Mouse (Mus musculus): Measurements from ENCODE around the gene Ssrp1. TPM values are rescaled to one million over a fixed set of nuclear protein-coding genes. Genes with fewer than 3 reads are reported as not detected.

Ssrp1 gene
- polyA plus RNA-seq, 3 experiments from 2014 or later, result 151 to 189 (median 155) TPM

GRCm38 (mm10) chr2:85088716-85089646, 51.9 kb downstream of the Ssrp1 start:
- ATAC-seq, result no peak

- ATAC-seq, result no peak
These were observed 54.3 kb downstream of the Ssrp1 start for GRCm38 (mm10) chr2:85091325-85091724.

GRCm38 (mm10) chr2:85093376-85093775, 56.3 kb downstream of the Ssrp1 start:
- ATAC-seq, result no peak

GRCm38 (mm10) chr2:85095906-85096305, 58.9 kb downstream of the Ssrp1 start:
- ATAC-seq, result no peak

Other genes with a start within 250 kb of the Ssrp1 start
- gene Ube2l6, start 238.4 kb upstream of the Ssrp1 start, polyA plus RNA-seq (2017; shearing (Covaris generic)), result 10 to 100 TPM; 92.1 to 96.3 (median 93.4) TPM
- not detected for gene Smtnl1, start 214.6 kb upstream of the Ssrp1 start, polyA plus RNA-seq (2017; shearing (Covaris generic))
- gene Timm10, start 210.2 kb upstream of the Ssrp1 start, polyA plus RNA-seq (2017; shearing (Covaris generic)), result 10 to 100 TPM; 25.4 to 39.8 (median 38.8) TPM
- gene Slc43a1, start 198.4 kb upstream of the Ssrp1 start, polyA plus RNA-seq (2017; shearing (Covaris generic)), result 1 to 10 TPM; 1.9 to 9.1 (median 5.9) TPM
- gene Rtn4rl2, start 150.5 kb upstream of the Ssrp1 start, polyA plus RNA-seq (2017; shearing (Covaris generic)), result not detected
- gene Slc43a3, start 100.7 kb upstream of the Ssrp1 start, polyA plus RNA-seq (2017; shearing (Covaris generic)), result 10 to 100 TPM in 1 of 3 experiments, 1 to 10 TPM in 2; 8.8 to 23.4 (median 9.2) TPM
- gene Prg2, start 56.8 kb upstream of the Ssrp1 start, polyA plus RNA-seq (2017; shearing (Covaris generic)), result under 1 TPM in 1 of 3 experiments, not detected in 2; 0.73 TPM
- not detected for gene Prg3, start 49.0 kb upstream of the Ssrp1 start, polyA plus RNA-seq (2017; shearing (Covaris generic))
- gene P2rx3, start 228 bp downstream of the Ssrp1 start, polyA plus RNA-seq (2017; shearing (Covaris generic)), result 1 to 10 TPM in 1 of 3 experiments, not detected in 2; 1.3 TPM
- 1 to 10 TPM; 4.9 to 6.6 (median 5.0) TPM for gene Tnks1bp1, start 10.8 kb downstream of the Ssrp1 start, polyA plus RNA-seq (2017; shearing (Covaris generic))
- not detected for gene Aplnr, start 99.0 kb downstream of the Ssrp1 start, polyA plus RNA-seq (2017; shearing (Covaris generic))
- not detected for gene Lrrc55, start 160.0 kb downstream of the Ssrp1 start, polyA plus RNA-seq (2017; shearing (Covaris generic))

All from inflammation-experienced regulatory T-cells, adult 6 months (primary cell).